Mouse (Mus musculus): Measurements from ENCODE around the gene Mtmr4. TPM values are rescaled to one million over a fixed set of nuclear protein-coding genes. Genes with fewer than 3 reads are reported as not detected.

Gene Mtmr4
- polyA plus RNA-seq, 1 experiment from 2014 or later: 19.8 TPM

DNA sequence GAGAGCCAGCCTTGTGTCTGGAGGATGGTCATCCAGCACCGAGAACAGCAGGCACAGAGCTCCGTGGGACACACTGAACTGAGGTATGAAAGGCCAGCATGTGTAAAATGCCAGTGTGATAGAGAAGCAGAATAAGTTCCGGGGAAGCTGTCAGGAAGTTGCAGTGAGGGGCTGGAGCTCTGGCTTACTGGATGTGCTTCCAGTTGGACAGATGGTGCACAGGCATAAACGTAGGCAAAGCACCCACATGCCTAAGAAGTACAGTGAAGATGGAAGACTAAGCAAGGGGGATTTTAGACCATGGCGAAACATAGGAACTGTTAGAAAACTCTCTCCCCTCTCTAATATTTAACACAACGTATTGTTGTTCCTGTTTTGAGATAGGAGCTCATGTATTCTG is 30.8 kb upstream of the Mtmr4 start:
- no peaks in the 10 kb centered on the region for H3K4me1 ChIP-seq (replicated peaks; ENCODE audit: insufficient read depth, low read length)
- ATAC-seq (replicated peaks; ENCODE audit: low FRiP score, low read depth): no peak
- WGBS: 74% methylated on average over 6 of the region's 6 CpGs
- no peak overlapping the region for H3K27ac ChIP-seq
- no peak for DNase-seq (ENCODE audit: low spot score)
- H3K4me2 ChIP-seq (ENCODE audit: low read length): no peak overlapping the region
- TF ChIP-seq CTCF (IDR thresholded peaks at IDR 0.05; ENCODE audit: low read depth): no peak
- H3K9ac ChIP-seq (ENCODE audit: low read depth, low read length): no peak overlapping the region
- no peaks in the 10 kb centered on the region for H3K9me3 ChIP-seq (replicated peaks; ENCODE audit: low read length)
- no peaks in the 10 kb centered on the region for H3K36me3 ChIP-seq (ENCODE audit: insufficient read depth, low read length)
- no peaks in the 10 kb centered on the region for H3K27me3 ChIP-seq (ENCODE audit: insufficient read depth, low read length)
- H3K4me3 ChIP-seq (replicated peaks; ENCODE audit: low read depth, low read length): no peak overlapping the region

DNA sequence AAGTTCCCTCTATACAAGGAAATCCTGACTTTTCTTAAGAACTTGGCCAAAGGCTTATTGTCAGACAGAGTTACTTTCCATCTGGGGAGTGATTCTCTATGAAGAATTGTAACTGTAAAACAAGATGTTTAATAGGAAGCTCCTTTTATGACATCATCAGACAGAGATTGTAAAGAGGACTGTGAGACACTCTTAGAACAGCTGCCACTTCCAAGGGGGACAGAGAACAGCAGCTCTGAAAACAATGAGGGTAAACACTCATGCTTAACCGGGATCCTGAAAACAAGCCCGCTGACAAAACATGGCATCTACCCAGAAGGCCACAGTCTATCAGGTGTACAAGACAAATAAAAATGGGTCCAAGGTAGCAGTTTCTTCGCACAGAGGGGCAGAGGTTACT is 25.5 kb upstream of the Mtmr4 start, which contains the start of gene Gm11492:
Gene Gm11492 (plus strand): TSS at position 153 of the 400 bp plus-strand sequence.
- Histone ChIP-seq H3K9me3 (replicated peaks; ENCODE audit: low read length) (no peaks in the 10 kb centered on the region), H3K4me3 (replicated peaks; ENCODE audit: low read depth, low read length) (no peak within 1 kb of the TSS), H3K4me1 (replicated peaks; ENCODE audit: insufficient read depth, low read length) (peaks cover 2% of the 10 kb centered on the region; the same call in 1 of the 2 replicates), H3K27ac (no peak within 1 kb of the TSS), H3K27me3 (ENCODE audit: insufficient read depth, low read length) (no peaks in the 10 kb centered on the region), H3K36me3 (ENCODE audit: insufficient read depth, low read length) (no peaks in the 10 kb centered on the region), H3K4me2 (ENCODE audit: low read length) (no peak within 1 kb of the TSS), H3K9ac (ENCODE audit: low read depth, low read length) (no peak within 1 kb of the TSS)
- DNase-seq (ENCODE audit: low spot score) (no peak), ATAC-seq (replicated peaks; ENCODE audit: low FRiP score, low read depth) (no peak)
- TF ChIP-seq CTCF (IDR thresholded peaks at IDR 0.05; ENCODE audit: low read depth): no peak
- 79% methylated on average over 3 of the region's 3 CpGs for WGBS

DNA sequence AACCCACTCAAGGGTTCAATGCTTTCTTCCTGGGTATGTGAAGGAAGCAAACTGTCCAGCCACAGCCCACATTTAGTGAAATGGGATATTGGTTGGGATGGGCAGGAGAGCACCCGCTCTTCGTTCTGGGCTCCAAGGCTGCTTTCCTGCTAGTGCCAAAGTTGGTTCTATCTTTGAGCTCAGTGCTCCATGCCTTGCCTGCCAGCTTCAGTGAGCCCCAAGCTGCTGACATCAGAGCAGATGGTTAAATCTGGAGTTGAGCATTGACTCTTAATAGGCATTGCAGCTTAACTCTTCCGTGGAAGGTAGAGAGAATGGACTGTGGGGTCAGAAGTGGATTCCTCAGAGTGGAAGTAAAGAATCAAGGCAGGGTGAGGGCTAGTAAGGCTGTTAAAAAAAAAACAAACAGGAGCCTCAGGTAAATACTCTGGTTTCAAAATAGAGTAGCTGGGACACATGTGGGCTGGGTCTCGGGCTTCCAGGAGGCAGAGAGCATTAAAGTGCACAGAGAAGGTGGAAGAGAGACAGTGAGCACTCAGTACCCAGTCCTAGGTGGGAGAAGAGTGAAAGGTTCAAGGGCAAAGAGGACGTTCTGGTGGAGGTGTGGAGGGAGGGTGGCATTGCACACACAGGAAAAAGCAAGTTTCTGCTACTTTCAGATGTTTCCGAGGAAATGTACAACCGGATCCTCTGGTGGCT is 23.6 kb upstream of the Mtmr4 start, which contains the start of gene Sept4:
Gene Sept4 (plus strand): TSS at position 649 of the 699 bp plus-strand sequence.
- Histone ChIP-seq H3K4me2 (ENCODE audit: low read length) (no peak within 1 kb of the TSS), H3K4me1 (replicated peaks; ENCODE audit: insufficient read depth, low read length) (peaks cover 2% of the 10 kb centered on the region; the same call in 1 of the 2 replicates), H3K27ac (no peak within 1 kb of the TSS), H3K9ac (ENCODE audit: low read depth, low read length) (no peak within 1 kb of the TSS), H3K27me3 (ENCODE audit: insufficient read depth, low read length) (no peaks in the 10 kb centered on the region), H3K36me3 (ENCODE audit: insufficient read depth, low read length) (no peaks in the 10 kb centered on the region), H3K4me3 (replicated peaks; ENCODE audit: low read depth, low read length) (no peak within 1 kb of the TSS), H3K9me3 (replicated peaks; ENCODE audit: low read length) (no peaks in the 10 kb centered on the region)
- no peak for DNase-seq (ENCODE audit: low spot score)
- TF ChIP-seq CTCF (IDR thresholded peaks at IDR 0.05; ENCODE audit: low read depth): no peak
- WGBS: 67% methylated on average over 7 of the region's 7 CpGs
- no peak for ATAC-seq (replicated peaks; ENCODE audit: low FRiP score, low read depth)

DNA sequence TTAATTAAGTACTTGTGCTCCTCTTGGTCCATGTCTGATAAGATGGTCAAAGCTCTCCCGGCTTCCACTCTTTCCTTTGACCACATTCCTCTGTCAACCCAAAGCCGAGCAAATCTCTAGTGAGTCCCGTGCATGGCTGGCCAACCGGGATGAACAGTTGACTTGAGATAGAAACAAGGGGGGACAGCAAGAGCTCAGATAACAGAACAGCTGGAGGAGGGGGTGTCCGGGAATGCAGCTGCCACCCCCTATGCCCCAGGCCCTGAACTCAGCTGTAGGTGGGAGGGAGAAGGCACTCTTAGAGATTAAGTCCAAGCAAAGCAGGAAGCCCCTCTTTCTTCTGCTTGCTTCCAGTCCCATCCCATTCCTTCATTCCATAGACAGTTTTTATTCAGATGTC is 21.2 kb upstream of the Mtmr4 start:
- no peak for TF ChIP-seq CTCF (IDR thresholded peaks at IDR 0.05; ENCODE audit: low read depth)
- DNase-seq (ENCODE audit: low spot score) (peak; percentile 66), ATAC-seq (replicated peaks; ENCODE audit: low FRiP score, low read depth) (0 out of 2 replicates have a peak, but pooled peaks have one; percentile 46)
- Histone ChIP-seq H3K27ac (no peak overlapping the region), H3K27me3 (ENCODE audit: insufficient read depth, low read length) (no peaks in the 10 kb centered on the region), H3K9me3 (replicated peaks; ENCODE audit: low read length) (no peaks in the 10 kb centered on the region), H3K4me1 (replicated peaks; ENCODE audit: insufficient read depth, low read length) (peaks cover 12% of the 10 kb centered on the region), H3K9ac (ENCODE audit: low read depth, low read length) (no peak overlapping the region), H3K36me3 (ENCODE audit: insufficient read depth, low read length) (no peaks in the 10 kb centered on the region), H3K4me3 (replicated peaks; ENCODE audit: low read depth, low read length) (no peak overlapping the region), H3K4me2 (ENCODE audit: low read length) (no peak overlapping the region)
- 44% methylated on average over 5 of the region's 5 CpGs for WGBS

DNA sequence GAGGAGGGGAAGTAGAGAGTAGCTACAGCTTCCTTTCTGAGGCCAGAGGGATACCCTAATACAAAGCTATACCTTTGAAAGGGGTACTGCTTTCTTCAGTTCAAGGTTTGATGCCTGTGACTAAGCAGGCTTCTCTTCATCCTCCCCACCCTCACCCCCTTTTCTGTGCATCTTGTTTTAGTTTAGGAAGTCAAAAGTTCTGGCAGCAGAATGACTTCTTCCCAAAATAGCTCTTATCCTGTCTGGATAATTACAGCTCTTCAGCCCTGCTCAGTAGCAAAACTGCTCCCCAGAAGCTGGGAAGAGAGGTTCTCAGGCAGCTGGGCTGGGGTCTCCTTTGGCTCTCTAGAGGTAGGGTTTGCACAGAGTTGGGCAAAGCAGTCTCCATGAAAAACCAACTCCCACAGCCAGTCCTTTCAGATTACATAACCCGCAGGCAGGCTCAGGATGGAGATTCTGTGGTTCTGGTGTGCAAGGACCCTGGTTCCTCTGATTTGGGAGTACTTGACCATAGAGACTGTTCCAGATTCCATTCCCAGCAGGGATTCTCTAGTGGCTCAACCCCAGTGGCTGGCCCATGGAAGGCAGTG is 20.5 kb upstream of the Mtmr4 start:
- no peaks in the 10 kb centered on the region for H3K36me3 ChIP-seq (ENCODE audit: insufficient read depth, low read length)
- no peak for DNase-seq (ENCODE audit: low spot score)
- no peak overlapping the region for H3K4me2 ChIP-seq (ENCODE audit: low read length)
- peak overlapping the region; percentile 33; the same call in 1 of the 2 replicates for H3K27ac ChIP-seq
- peaks cover 12% of the 10 kb centered on the region for H3K4me1 ChIP-seq (replicated peaks; ENCODE audit: insufficient read depth, low read length)
- H3K9ac ChIP-seq (ENCODE audit: low read depth, low read length): no peak overlapping the region
- no peak overlapping the region for H3K4me3 ChIP-seq (replicated peaks; ENCODE audit: low read depth, low read length)
- no peak for TF ChIP-seq CTCF (IDR thresholded peaks at IDR 0.05; ENCODE audit: low read depth)
- H3K9me3 ChIP-seq (replicated peaks; ENCODE audit: low read length): no peaks in the 10 kb centered on the region
- H3K27me3 ChIP-seq (ENCODE audit: insufficient read depth, low read length): no peaks in the 10 kb centered on the region
- no peak for ATAC-seq (replicated peaks; ENCODE audit: low FRiP score, low read depth)
- 78% methylated on average over 1 of the region's 1 CpGs for WGBS

DNA sequence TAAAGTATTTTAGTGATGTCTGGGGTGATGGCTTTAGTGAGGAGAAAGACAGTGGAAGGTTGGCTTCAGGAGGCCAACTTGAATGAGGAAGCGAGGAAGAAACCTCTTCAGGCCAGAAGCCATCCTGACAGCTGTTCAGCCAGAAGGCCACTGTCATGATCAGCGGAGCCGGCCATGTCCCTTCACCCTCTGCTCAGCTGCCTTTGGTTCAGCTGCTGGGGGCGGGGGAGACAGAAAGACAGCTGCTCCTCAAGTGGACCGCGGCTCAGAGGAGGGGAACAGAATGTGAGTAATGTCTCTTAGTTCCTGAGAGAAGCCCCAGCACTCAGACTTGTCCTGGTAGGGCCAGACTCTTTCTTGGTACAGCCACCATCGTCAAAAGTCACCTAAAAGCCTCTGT is 18.2 kb upstream of the Mtmr4 start:
- DNase-seq (ENCODE audit: low spot score): no peak

More for the DNA sequence above, 18.2 kb upstream of the Mtmr4 start:
- H3K4me2 ChIP-seq (ENCODE audit: low read length): no peak overlapping the region
- H3K27me3 ChIP-seq (ENCODE audit: insufficient read depth, low read length): no peaks in the 10 kb centered on the region
- H3K36me3 ChIP-seq (ENCODE audit: insufficient read depth, low read length): no peaks in the 10 kb centered on the region
- H3K9me3 ChIP-seq (replicated peaks; ENCODE audit: low read length): no peaks in the 10 kb centered on the region
- no peak for ATAC-seq (replicated peaks; ENCODE audit: low FRiP score, low read depth)
- H3K27ac ChIP-seq: no peak overlapping the region
- H3K4me3 ChIP-seq (replicated peaks; ENCODE audit: low read depth, low read length): no peak overlapping the region
- no peak overlapping the region for H3K9ac ChIP-seq (ENCODE audit: low read depth, low read length)
- 62% methylated on average over 7 of the region's 7 CpGs for WGBS
- TF ChIP-seq CTCF (IDR thresholded peaks at IDR 0.05; ENCODE audit: low read depth): no peak
- H3K4me1 ChIP-seq (replicated peaks; ENCODE audit: insufficient read depth, low read length): peaks cover 21% of the 10 kb centered on the region
